29 mouse cellular contexts compared by ENCODE assay signal in genomic region chr14:99480325-99481077, GRCm38 (mm10).
A peak's percentile ranks its signal among the peaks of the same experiment; 100 is the strongest.
DNase-seq lines count a peak whose midpoint lies in the region; ATAC-seq and TF ChIP-seq lines count a peak whose summit lies in the region.
"Had no signal": no experiment of that assay in that cellular context is flagged by ENCODE, and none has a peak within 500 bp of the region (broad histone marks: within the 10 kb centered on the region; RNA-seq: fewer than 3 reads in every experiment).

No protein-coding gene starts in this region.

- TF ChIP-seq POLR2A in kidney, adult 2 months (IDR thresholded peaks at IDR 0.05; ENCODE audit: low read depth, low read length), result no peak

- H3K9ac ChIP-seq in intestine, postnatal 0 days (ENCODE audit: low read depth, low read length), result no peak overlapping the region
- H3K9ac ChIP-seq: embryonic facial prominence, embryonic 15.5 days; hindbrain, embryonic 15.5 days; liver, embryonic 15.5 days; lung, embryonic 15.5 days; neural tube, embryonic 13.5 days had no signal

- peak; percentile 6 for DNase-seq in kidney, adult 2 months
- no peak for DNase-seq in kidney, postnatal 4 days
- DNase-seq in Patski (ENCODE audit: low read depth, low spot score), result no peak
- DNase-seq in embryonic facial prominence, embryonic 10.5 days (ENCODE audit: low spot score), result peak; percentile 14
- DNase-seq in mesoderm, embryonic 11.5 days (ENCODE audit: low read depth, low spot score), result peak; percentile 16
- DNase-seq: adrenal gland, postnatal 10 days; cerebellum, adult 2 months; cerebellum, postnatal 25 days; gastrocnemius, postnatal 10 days; heart, postnatal 4 days; kidney, adult 18-20 months; kidney, postnatal 25 days; liver; retina, postnatal 1 day had no signal

- CTCF ChIA-PET in Patski (lab: Charles Lee), result interaction anchor here (1.9 kb wide), 1 partner anchor 111 kb away, joined by 4 read pairs; no protein-coding TSS in a partner anchor

- POLR2A ChIA-PET in Patski (lab: Charles Lee), result no interaction called here

- in situ Hi-C loops in Patski (cut with MboI; ENCODE audit: low pct_unique_long_range_greater_than_20kb), result no loop called here

- H3K36me3 ChIP-seq in kidney, adult 2 months (ENCODE audit: control insufficient read depth, insufficient read depth, low read length), result no peaks in the 10 kb centered on the region
- H3K36me3 ChIP-seq in embryonic facial prominence, embryonic 10.5 days (replicated peaks), result no peaks in the 10 kb centered on the region
- no peaks in the 10 kb centered on the region for H3K36me3 ChIP-seq in intestine, postnatal 0 days (ENCODE audit: control insufficient read depth, insufficient read depth)
- H3K36me3 ChIP-seq: embryonic facial prominence, embryonic 15.5 days; heart, embryonic 10.5 days; hindbrain, embryonic 15.5 days; liver, embryonic 15.5 days; lung, embryonic 15.5 days; midbrain, embryonic 10.5 days; neural tube, embryonic 13.5 days had no signal

- H3K27me3 ChIP-seq in kidney, adult 2 months (replicated peaks; ENCODE audit: control insufficient read depth, insufficient read depth, low read length), result no peaks in the 10 kb centered on the region
- no peaks in the 10 kb centered on the region for H3K27me3 ChIP-seq in Patski
- H3K27me3 ChIP-seq in embryonic facial prominence, embryonic 10.5 days (replicated peaks; ENCODE audit: low read depth, poor library complexity, severe bottlenecking), result no peaks in the 10 kb centered on the region
- no peaks in the 10 kb centered on the region for H3K27me3 ChIP-seq in intestine, postnatal 0 days (replicated peaks; ENCODE audit: control insufficient read depth, insufficient read depth, low read length)
- H3K27me3 ChIP-seq: embryonic facial prominence, embryonic 15.5 days; hindbrain, embryonic 15.5 days; liver, embryonic 15.5 days; lung, embryonic 15.5 days; neural tube, embryonic 13.5 days had no signal

- H3K4me1 ChIP-seq in kidney, adult 2 months (ENCODE audit: control insufficient read depth, insufficient read depth, low read length), result no peaks in the 10 kb centered on the region
- peaks cover 12% of the 10 kb centered on the region for H3K4me1 ChIP-seq in embryonic facial prominence, embryonic 10.5 days
- no peaks in the 10 kb centered on the region for H3K4me1 ChIP-seq in intestine, postnatal 0 days (replicated peaks; ENCODE audit: control insufficient read depth, insufficient read depth, low read length)
- H3K4me1 ChIP-seq: embryonic facial prominence, embryonic 15.5 days; heart, embryonic 10.5 days; hindbrain, embryonic 15.5 days; liver, embryonic 15.5 days; lung, embryonic 15.5 days; midbrain, embryonic 10.5 days; neural tube, embryonic 13.5 days had no signal

- no peak overlapping the region for H3K27ac ChIP-seq in kidney, adult 2 months (ENCODE audit: insufficient read depth, low read depth, low read length)
- no peak overlapping the region for H3K27ac ChIP-seq in embryonic facial prominence, embryonic 10.5 days (replicated peaks)
- no peak overlapping the region for H3K27ac ChIP-seq in intestine, postnatal 0 days (ENCODE audit: low read depth, low read length)
- H3K27ac ChIP-seq: embryonic facial prominence, embryonic 15.5 days; heart, embryonic 10.5 days; hindbrain, embryonic 15.5 days; left cerebral cortex, adult 2 months; liver, embryonic 15.5 days; lung, embryonic 15.5 days; macrophage; midbrain, embryonic 10.5 days; neural tube, embryonic 13.5 days had no signal

- H3K9me3 ChIP-seq in embryonic facial prominence, embryonic 10.5 days, result no peaks in the 10 kb centered on the region
- H3K9me3 ChIP-seq in intestine, postnatal 0 days (ENCODE audit: control insufficient read depth), result no peaks in the 10 kb centered on the region
- H3K9me3 ChIP-seq: embryonic facial prominence, embryonic 15.5 days; heart, embryonic 10.5 days; hindbrain, embryonic 15.5 days; liver, embryonic 15.5 days; lung, embryonic 15.5 days; midbrain, embryonic 10.5 days; neural tube, embryonic 13.5 days had no signal

- 47% methylated on average over 10 of the region's 10 CpGs for WGBS in kidney, adult 2 months
- 47% methylated on average over 10 of the region's 10 CpGs for WGBS in embryonic facial prominence, embryonic 10.5 days
- WGBS in intestine, postnatal 0 days, result 64% methylated on average over 10 of the region's 10 CpGs

- peak; percentile 47 for ATAC-seq in Patski
- ATAC-seq in intestine, postnatal 0 days, result no peak
- ATAC-seq in inflammation-experienced regulatory T-cells, adult 6 months, result no peak
- ATAC-seq: activated CD4-positive, CD25-positive, alpha-beta regulatory T cell, adult 4 months; forebrain, embryonic 14.5 days; midbrain, embryonic 16.5 days had no signal

- H3K4me3 ChIP-seq in kidney, adult 2 months (ENCODE audit: insufficient read depth, low read depth, low read length), result no peak overlapping the region
- H3K4me3 ChIP-seq in embryonic facial prominence, embryonic 10.5 days, result no peak overlapping the region
- no peak overlapping the region for H3K4me3 ChIP-seq in intestine, postnatal 0 days (ENCODE audit: low read depth, low read length)
- H3K4me3 ChIP-seq: embryonic facial prominence, embryonic 15.5 days; heart, embryonic 10.5 days; hindbrain, embryonic 15.5 days; left cerebral cortex, adult 2 months; liver, embryonic 15.5 days; lung, embryonic 15.5 days; midbrain, embryonic 10.5 days; myocyte; neural tube, embryonic 13.5 days had no signal

- no peak for TF ChIP-seq CTCF in kidney, adult 2 months (conservative IDR thresholded peaks at IDR 0.05; ENCODE audit: insufficient read depth, insufficient read length, low read depth, low read length)
- no peak for TF ChIP-seq CTCF in Patski (IDR thresholded peaks at IDR 0.05)
- no peak for TF ChIP-seq CTCF in intestine, postnatal 0 days (IDR thresholded peaks at IDR 0.05; ENCODE audit: low read depth)

- H3K4me2 ChIP-seq in intestine, postnatal 0 days (replicated peaks; ENCODE audit: low read depth), result no peak overlapping the region
- H3K4me2 ChIP-seq: embryonic facial prominence, embryonic 15.5 days; hindbrain, embryonic 15.5 days; liver, embryonic 15.5 days; lung, embryonic 15.5 days; neural tube, embryonic 13.5 days had no signal

Comparison
In these comparisons a context has a peak if more than half of its experiments do, and no peak if none do; other contexts are left out.
1. DNase-seq: peak in kidney, adult 2 months (single experiment), embryonic facial prominence, embryonic 10.5 days (single experiment) and mesoderm, embryonic 11.5 days (single experiment); none in kidney, postnatal 4 days (0 of 2) and Patski (single experiment).